Mouse (Mus musculus) urinary bladder, postnatal 4 days (tissue): ENCODE measurements around the gene Gbp6.
"Not testable (repeated sequence)": the region's sequence is repeated elsewhere in the genome, so short reads cannot be mapped to it uniquely, and the experiment has no call there.

Experiments used
- DNase-seq, 2 experiments: peaks; one replicate each; pipeline ENCODE4 v3.0.0; 2021 to 2022; ENCODE audit warnings: low spot score in 2 of 2

Gene Gbp6

GRCm38 (mm10) chr5:105293226-105294165 lies at the start of gene Gbp6, which contains the start of gene Gm43302:
TSS of gene Gbp6 (minus strand) at chr5:105293698.
TSS of gene Gm43302 (minus strand) at chr5:105293695.
- not testable (repeated sequence) for DNase-seq

DNA sequence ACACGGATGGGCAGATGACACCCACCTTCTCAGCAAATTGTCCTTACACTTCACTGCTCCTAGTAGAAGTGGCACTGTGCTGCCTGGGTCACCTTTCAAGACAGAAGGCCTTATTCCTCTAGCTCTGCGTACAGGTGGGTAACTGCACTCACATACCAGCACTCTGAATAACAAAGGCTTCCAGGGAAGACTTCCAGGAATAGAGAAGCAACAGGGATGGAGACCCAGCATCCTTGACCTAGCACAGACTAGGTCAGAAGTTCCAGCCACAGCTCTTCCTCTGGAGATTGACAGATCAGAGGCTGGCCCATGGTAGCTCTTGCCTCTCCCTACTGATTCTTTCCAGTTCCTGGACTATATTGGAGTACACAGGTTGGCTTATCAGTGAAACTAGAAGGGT lies 47.8 kb upstream of the Gbp6 start:
- no peak for DNase-seq

DNA sequence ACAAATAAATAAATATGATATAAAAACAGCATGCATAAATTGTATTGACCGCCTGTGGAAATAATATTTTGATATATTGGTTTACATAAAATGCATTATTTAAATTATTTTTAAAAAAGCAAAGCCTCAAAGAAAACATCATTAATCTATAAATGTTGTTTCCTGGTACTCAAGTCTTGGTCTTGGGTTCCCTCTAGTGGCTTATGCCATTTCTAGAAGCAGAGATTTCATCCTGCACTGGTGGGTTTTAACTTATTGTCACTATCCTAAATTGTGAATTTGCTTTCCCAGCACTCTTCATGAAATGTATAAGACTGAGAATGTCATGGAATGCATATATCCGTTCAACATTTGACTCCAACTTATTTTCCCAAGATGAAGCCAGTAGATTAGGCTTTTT lies 29.0 kb upstream of the Gbp6 start:
- DNase-seq = no peak

DNA sequence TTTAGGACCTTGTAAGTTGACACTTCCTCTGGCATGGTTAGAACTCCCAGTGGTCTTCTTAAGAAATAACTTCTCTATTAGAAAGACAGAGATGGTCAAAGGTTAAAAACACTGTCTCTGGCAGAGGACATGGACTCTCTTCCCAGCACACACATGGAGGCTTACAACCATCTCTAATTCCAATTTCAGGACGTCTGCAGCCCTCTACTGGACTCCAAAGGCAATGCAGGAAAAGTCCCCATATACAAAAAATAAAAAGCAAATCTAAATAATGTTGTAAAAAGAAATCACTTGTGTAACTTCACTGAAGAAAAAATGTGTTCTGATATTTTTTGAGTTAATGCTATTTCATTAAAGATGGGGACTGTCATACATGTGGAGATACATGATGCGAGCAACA lies 17.4 kb upstream of the Gbp6 start:
- no peak for DNase-seq

DNA sequence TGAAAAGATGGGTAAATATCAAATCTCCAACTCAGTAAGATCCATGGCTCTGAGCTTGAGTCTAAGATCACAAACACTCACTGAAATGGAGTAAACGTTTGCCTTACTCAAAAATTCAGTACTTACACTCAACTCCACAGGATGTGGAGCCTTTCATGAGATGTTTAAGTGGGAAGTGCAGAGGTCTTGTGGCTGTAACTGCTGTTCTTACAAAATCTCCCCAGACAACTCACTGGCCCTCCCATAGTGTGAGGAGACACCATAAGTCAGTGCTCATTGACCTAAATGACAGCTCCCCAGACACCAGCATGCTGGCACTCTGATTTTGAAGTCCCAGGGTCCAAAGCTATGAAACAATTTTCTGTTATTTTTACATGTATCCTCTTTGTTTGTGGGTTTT lies 15.7 kb upstream of the Gbp6 start:
- DNase-seq = not testable (repeated sequence)

DNA sequence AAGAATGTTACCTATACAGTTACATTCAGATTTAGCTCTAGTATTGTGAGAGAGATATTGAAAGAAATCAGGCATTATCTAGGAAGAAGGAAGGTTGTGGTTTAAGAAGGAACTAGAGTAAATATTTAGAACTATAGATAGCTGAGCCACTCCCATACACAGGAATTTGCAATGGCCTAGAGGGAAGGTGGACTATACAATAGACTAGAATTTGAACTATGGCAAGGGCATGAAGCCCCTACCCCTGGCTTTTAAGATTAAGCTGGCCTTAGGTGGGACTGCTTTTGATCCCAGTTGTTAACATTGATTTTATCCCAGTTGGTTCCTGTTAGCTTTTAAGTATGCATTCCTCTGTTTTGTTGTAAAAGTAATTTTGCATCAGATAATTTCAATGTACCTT lies 13.4 kb upstream of the Gbp6 start:
- not testable (repeated sequence) for DNase-seq

- DNase-seq = no peak
Measured at GRCm38 (mm10) chr5:105306159-105306581, 12.7 kb upstream of the Gbp6 start.

DNA sequence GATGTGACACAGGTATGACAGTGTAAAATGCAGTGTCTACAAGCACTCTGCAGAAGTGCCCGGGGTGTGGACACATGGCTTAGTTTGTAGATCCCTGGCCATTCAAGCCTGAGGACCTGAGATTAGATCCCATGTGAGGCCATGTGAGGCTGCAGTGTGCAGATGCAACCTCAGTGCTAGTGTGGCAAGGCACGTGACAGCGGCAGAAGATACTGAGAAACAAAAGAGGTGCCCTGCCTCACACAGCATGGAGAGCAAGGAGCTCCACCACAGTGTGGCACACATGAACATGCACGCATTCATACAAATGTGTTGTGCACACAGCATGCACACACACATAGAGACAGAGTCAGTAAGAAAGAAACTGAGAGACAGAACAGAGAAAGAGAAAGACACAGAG lies 12.2 kb upstream of the Gbp6 start:
- not testable (repeated sequence) for DNase-seq

- no peak for DNase-seq
Measured at GRCm38 (mm10) chr5:105301963-105302362, 8.5 kb upstream of the Gbp6 start.

GRCm38 (mm10) chr5:105301531-105301930 lies 8.0 kb upstream of the Gbp6 start:
- DNase-seq = no peak

- no peak for DNase-seq
Measured at GRCm38 (mm10) chr5:105295746-105296145, 2.2 kb upstream of the Gbp6 start.

- no peak for DNase-seq
Measured at GRCm38 (mm10) chr5:105292492-105292891, 1.0 kb downstream of the Gbp6 start.

- DNase-seq = not testable (repeated sequence)
Measured at GRCm38 (mm10) chr5:105290921-105291320, 2.6 kb downstream of the Gbp6 start.

DNA sequence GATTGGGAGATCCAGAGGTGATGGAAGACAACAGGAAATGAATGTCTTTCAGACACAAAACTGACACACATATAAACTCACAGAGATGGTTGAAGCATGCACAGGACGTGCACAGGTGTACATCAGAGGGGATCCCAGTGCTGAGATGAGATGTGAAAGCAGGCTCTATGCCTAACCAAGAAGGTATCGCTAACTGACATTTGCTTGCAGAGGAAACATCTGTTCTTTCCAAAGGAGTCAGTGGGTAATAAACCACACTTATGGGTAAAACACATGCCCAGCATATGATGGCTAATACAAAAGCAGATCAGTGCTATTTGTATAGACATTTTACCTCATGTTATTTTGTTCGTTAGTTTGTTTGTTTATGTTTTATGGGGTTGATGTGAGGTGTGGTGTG lies 32.8 kb downstream of the Gbp6 start:
- DNase-seq = not testable (repeated sequence)

DNA sequence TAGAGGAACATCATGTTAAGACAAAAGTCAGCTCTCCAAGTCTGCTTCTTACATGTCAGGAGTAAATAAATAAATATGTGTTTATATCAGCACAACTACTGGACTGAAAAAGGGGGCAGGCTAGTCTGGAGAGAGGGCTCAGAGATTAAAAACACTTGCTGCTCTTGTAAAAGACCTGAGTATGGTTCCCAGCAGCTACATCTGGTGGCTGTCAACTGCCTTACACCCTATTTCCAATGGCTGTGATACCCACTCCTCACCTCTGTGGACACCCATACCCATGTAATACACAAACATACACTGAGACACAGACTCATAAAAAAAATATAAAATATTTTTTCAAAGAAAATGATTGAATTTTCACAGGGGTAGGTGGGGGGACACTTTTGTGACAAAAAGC lies 41.0 kb downstream of the Gbp6 start:
- no peak for DNase-seq

DNA sequence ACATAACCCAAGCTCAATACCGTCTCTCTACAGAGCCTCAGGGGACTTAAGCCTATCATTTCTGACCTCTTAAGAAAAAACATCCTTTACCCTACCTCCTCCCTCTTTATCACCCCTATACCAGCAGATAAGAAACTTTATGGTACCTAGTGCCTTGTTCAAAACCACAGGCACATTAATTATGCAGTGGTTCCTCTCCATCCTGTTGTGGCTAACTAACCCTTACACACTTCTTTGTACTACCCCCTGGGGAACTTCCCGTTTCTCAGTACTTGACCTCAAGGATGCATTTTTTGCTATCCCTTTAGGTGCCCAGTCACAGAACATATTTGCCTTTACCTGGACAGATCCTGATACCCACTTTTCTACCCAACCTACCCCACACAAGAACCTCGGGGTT lies 48.8 kb downstream of the Gbp6 start:
- DNase-seq = not testable (repeated sequence)

- not testable (repeated sequence) for DNase-seq
Measured at GRCm38 (mm10) chr5:105240982-105241381, 52.5 kb downstream of the Gbp6 start.

DNA sequence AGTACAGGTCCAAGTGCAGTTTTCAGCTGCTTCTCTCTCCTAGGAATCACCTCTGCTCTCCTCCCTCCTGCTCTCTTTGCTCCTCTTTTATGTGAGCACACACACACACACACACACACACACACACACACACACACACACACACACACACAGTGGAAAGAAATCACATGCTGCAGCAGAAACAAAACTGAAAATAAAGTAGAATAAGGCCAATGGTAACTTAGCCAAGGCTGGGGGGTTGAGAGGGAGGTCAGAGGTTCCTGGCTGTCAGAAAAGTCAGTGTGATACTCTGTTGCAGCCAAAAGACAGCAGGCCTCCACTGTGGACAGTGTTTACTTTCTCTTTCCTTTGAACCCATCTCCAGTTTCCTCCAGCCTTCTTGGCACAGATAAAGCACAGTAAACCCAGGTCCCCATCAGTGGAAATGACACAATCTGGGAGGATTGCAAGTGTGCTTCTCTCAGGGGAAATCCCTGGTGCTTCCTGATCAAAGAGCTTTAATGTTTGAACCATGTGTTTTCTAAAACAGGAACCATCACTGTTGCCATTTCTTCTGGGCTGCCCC lies 53.9 kb downstream of the Gbp6 start, which contains the start of gene Gbp10:
Gene Gbp10, minus strand, starts transcription at position 51 of the 565 bp plus-strand sequence.
- not testable (repeated sequence) for DNase-seq

GRCm38 (mm10) chr5:105238402-105238801 lies 55.1 kb downstream of the Gbp6 start:
- DNase-seq = not testable (repeated sequence)

DNA sequence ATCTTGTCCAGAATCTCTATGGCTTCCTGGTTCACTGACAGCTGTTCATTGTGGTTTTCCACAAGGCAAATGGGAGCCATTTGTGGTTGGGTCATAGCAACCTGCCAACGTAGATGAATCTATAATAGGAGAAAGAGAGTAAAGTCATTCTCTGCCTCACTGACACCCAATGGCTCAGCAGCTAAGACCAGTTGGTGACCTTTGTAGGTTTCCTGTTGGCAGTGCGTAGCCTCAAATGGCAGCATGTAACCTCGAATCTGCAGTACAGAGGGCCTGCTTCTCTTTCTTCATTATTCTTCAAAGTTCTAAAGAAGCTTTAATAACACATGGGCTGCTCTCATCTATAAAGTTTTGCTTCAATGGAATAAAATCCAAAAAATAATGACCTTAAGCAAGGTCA lies 57.5 kb downstream of the Gbp6 start:
- DNase-seq = not testable (repeated sequence)
